Mouse (Mus musculus) gastrocnemius, adult 2 months (tissue): ENCODE results near the gene Gm20721. TPM values are rescaled to one million over a fixed set of nuclear protein-coding genes. Genes with fewer than 3 reads are reported as not detected.
A peak's percentile ranks its signal among the peaks of the same experiment; 100 is the strongest.
"Not testable (repeated sequence)": the region's sequence is repeated elsewhere in the genome, so short reads cannot be mapped to it uniquely, and the experiment has no call there.

ENCODE experiments used
- DNase-seq: peaks from one replicate; pipeline ENCODE4 v3.0.0; 2022
- H3K27ac ChIP-seq: fragments of 200-600 bp; 2 replicates; pipeline ENCODE4 v1.8.1; 2022; ENCODE audit warnings: mild to moderate bottlenecking
- H3K4me3 ChIP-seq: fragments of 200-600 bp; 2 replicates; pipeline ENCODE4 v1.8.1; 2022; ENCODE audit warnings: mild to moderate bottlenecking, moderate library complexity
- CTCF ChIP-seq: fragments of 200-600 bp; IDR thresholded peaks from 2 replicates; pipeline ENCODE4 v1.8.1; 2022; ENCODE audit warnings: antibody characterized with exemption, mild to moderate bottlenecking, moderate library complexity
- intact Hi-C: fragments of 180-260 bp; cut with DNase I; formaldehyde crosslinking; loops from one replicate; pipeline ENCODE4 v1.15.1; 2025
- total RNA-seq, 2 experiments: library from RNA; stranded (reverse); gene quantifications; 2 replicates each; pipeline ENCODE4 v1.2.3; 2021

The Gm20721 gene
- total RNA-seq, 2 experiments from 2014 or later: 1.9 to 3.4 TPM

DNA sequence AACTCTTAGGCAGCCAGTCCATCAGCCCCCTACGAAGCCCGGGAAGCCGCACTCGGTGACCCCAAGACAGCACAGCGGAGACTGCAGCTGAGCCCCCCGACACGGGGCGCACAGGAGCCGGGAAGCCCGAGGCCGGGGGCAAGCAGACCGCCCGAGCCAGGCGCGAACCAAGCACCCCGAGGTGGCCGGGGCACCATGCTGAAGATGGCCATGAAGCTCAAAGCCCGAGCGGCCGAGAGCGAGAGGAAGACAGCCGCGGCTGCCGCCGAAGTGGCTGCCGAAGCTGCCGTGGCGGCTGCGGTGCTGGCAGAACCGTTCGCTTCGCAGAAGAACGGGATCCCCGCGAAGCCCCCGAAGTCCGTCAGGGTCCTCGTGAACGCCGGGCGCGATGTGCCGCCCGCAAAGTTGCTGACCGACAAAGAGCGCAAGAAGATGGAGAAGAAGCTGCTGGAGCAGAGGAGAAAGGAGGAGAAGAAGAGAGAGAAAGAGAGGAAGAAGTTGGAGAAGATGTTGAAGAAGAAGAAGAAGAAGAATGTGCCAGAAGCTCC lies 18.1 kb downstream of the Gm20721 start:
- Histone ChIP-seq H3K27ac (peak overlapping the region; percentile 99), H3K4me3 (peak overlapping the region; percentile 98)
- no peak for TF ChIP-seq CTCF
- DNase-seq: peak; percentile 50
- intact Hi-C loops: loop anchor here (5.0 kb wide), 1 partner anchor 89 kb away; the partner anchor contains the start of gene Nelfcd

DNA sequence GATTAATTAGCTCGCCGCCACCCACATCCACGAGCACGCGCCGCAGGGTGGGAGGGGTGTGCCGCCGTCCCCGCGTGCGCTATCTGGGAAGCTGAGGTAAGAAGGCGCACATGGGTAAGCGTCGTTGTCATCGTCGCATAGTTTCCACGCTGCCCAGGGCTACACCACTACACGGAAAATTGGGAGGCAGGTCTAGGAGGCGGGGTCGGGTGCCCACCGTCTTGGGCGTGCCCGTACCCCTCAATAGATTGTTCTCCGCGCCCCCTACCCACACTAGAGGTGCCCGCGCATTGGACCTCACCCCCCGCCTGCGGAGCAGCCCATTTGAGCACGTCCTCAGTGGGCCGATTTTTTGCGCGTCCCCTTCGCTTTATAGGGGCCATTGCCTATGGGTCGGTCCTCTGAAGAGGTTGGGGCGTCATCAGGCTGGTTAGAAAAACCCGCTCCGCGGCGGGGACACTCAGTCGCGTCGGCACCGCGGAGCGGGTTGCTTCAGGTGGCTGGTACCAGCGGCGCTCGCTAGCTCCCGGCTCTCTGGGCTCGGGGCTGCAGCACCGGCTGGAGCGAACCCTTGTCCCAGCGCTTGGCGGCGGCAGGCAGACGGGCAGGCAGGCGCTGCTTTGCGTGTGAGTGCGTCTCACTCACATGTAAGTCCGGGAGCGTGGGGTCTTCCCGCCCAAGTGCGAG lies 19.1 kb downstream of the Gm20721 start:
- Histone ChIP-seq H3K27ac (peak overlapping the region; percentile 99), H3K4me3 (peak overlapping the region; percentile 98)
- intact Hi-C loops: loop anchor here (5.0 kb wide), 1 partner anchor 90 kb away; the partner anchor contains the start of gene Nelfcd
- peak; percentile 76 for DNase-seq
- TF ChIP-seq CTCF: no peak

DNA sequence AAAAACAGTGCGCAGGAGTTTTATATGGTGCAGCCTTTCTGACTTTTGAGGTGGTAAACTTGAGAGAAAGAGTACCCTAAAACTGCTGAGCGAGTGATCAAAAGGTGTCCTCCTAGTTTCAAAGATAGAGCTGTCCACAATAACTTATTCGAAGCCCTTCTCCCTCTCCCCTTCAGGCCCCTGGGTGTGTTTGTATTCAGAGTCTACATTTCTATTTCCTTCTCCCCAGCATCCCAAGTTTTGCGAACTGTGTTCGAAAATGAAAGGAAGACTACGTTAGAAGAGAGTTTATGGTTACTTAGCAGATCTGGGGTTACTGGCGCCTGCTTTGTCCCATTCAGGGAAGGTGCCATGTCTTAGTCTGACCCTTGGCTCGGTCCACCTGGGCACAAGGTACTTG lies 20.0 kb downstream of the Gm20721 start:
- H3K4me3 ChIP-seq: peak overlapping the region; percentile 98
- no peak for DNase-seq
- intact Hi-C loops: loop anchor here (5.0 kb wide), 1 partner anchor 91 kb away; the partner anchor contains the start of gene Nelfcd
- no peak for TF ChIP-seq CTCF
- H3K27ac ChIP-seq: peak overlapping the region; percentile 99

GRCm38 (mm10) chr2:174325989-174326388 lies 20.5 kb downstream of the Gm20721 start:
- intact Hi-C loops: loop anchor here (5.0 kb wide), 1 partner anchor 91 kb away; the partner anchor contains the start of gene Nelfcd
- no peak for TF ChIP-seq CTCF
- no peak for DNase-seq
- Histone ChIP-seq H3K27ac (peak overlapping the region; percentile 99), H3K4me3 (peak overlapping the region; percentile 98)

- intact Hi-C loops: no loop called here
- Histone ChIP-seq H3K4me3 (no peak overlapping the region), H3K27ac (no peak overlapping the region)
- no peak for DNase-seq
- TF ChIP-seq CTCF: no peak
Observed at GRCm38 (mm10) chr2:174316661-174317060, 29.9 kb downstream of the Gm20721 start.

DNA sequence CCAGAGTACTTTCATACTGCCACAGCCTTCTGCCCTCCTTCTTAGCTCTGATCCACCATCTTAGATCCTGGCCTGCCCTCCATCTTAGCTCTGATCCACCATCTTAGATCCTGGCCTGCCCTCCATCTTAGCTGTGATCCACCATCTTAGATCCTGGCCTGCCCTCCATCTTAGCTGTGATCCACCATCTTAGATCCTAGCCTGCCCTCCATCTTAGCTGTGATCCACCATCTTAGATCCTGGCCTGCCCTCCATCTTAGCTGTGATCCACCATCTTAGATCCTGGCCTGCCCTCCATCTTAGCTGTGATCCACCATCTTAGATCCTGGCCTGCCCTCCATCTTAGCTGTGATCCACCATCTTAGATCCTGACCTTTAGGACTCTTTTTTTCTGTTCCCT lies 31.1 kb downstream of the Gm20721 start:
- H3K27ac ChIP-seq, H3K4me3 ChIP-seq, DNase-seq, intact Hi-C loops: not testable (repeated sequence)

GRCm38 (mm10) chr2:174312661-174313060 lies 33.9 kb downstream of the Gm20721 start:
- intact Hi-C loops: loop anchor here (1.0 to 5.0 kb wide), 3 partner anchors 235 to 362 kb away; no protein-coding TSS in a partner anchor
- no peak overlapping the region for H3K4me3 ChIP-seq
- H3K27ac ChIP-seq: 0 out of 2 replicates have a peak overlapping the region, but pooled peaks have one; percentile 24
- DNase-seq: no peak
- TF ChIP-seq CTCF: no peak

DNA sequence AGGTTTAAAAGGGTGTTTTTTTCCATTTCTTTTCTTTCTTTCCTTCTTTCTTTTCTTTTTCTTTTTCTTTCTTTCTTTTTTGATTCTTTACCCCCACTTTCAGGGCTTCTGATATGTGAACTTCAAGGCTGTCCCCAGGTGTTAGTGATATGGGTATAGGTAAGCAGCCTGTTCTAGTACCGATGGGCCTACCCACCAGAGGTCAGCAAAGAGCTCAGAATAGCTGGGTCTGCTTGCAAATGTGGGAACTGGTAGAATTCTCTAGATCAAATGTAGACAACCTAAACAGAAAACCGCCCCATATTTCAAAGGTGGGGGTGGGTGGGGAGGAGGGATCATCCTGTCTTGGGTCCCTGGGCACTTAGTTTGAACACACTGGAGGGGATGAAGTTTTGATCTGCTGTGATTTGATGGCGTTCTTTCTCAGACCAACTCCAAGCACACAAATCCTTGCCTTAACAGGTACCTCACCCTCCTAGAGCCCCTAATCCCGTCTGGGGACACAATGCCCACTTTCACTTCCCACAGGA lies 34.3 kb downstream of the Gm20721 start:
- DNase-seq: peak; percentile 79
- peak; percentile 83 for TF ChIP-seq CTCF
- no peak overlapping the region for H3K4me3 ChIP-seq
- 0 out of 2 replicates have a peak overlapping the region, but pooled peaks have one; percentile 24 for H3K27ac ChIP-seq
- intact Hi-C loops: loop anchor here (1.0 to 5.0 kb wide), 3 partner anchors 235 to 362 kb away; no protein-coding TSS in a partner anchor

DNA sequence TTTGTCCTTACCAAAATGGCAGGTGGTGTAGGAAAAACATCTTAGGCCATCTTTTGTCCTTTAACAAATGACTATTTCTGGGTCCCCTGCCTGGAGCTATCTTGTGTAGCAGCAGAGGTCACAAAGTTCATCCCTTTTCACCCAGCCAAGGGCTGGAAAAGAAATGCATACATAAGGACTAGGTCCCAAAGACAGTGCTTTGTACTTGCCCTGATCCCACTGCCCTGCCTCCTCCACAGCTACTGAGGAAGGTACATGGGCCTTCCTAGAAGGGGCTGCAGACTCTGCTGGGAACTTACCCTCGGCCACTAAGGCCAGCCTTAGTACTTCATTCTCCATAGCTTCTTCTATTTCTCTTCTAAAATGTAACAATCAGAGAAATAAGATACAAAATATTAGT lies 34.9 kb downstream of the Gm20721 start:
- no peak overlapping the region for H3K4me3 ChIP-seq
- intact Hi-C loops: loop anchor here (1.0 to 5.0 kb wide), 6 partner anchors 236 to 589 kb away; no protein-coding TSS in a partner anchor
- no peak for TF ChIP-seq CTCF
- no peak overlapping the region for H3K27ac ChIP-seq
- DNase-seq: no peak

- TF ChIP-seq CTCF: peak; percentile 84
- H3K27ac ChIP-seq: no peak overlapping the region
- no peak overlapping the region for H3K4me3 ChIP-seq
- intact Hi-C loops: loop anchor here (1.0 to 5.0 kb wide), 5 partner anchors 236 to 590 kb away; no protein-coding TSS in a partner anchor
- DNase-seq: peak; percentile 64
Observed at GRCm38 (mm10) chr2:174310913-174311514, 35.5 kb downstream of the Gm20721 start.

GRCm38 (mm10) chr2:174307903-174308302 lies 38.6 kb downstream of the Gm20721 start:
- DNase-seq: no peak
- Histone ChIP-seq H3K4me3 (no peak overlapping the region), H3K27ac (no peak overlapping the region)
- intact Hi-C loops: no loop called here
- peak; percentile 25; the same call in 1 of the 2 replicates for TF ChIP-seq CTCF

- intact Hi-C loops: no loop called here
- no peak for DNase-seq
Observed at GRCm38 (mm10) chr2:174305646-174306045, 40.9 kb downstream of the Gm20721 start.

More at GRCm38 (mm10) chr2:174305646-174306045, 40.9 kb downstream of the Gm20721 start:
- no peak overlapping the region for H3K27ac ChIP-seq
- H3K4me3 ChIP-seq: no peak overlapping the region
- no peak for TF ChIP-seq CTCF
